Mouse (Mus musculus): ENCODE measurements around the gene Ufc1. TPM values are rescaled to one million over a fixed set of nuclear protein-coding genes. Genes with fewer than 3 reads are reported as not detected.
"Not testable (repeated sequence)": the region's sequence is repeated elsewhere in the genome, so short reads cannot be mapped to it uniquely, and the experiment has no call there.

Gene Ufc1
- total and polyA plus RNA-seq, 3 experiments: 71.4 to 115 (median 98.4) TPM

DNA sequence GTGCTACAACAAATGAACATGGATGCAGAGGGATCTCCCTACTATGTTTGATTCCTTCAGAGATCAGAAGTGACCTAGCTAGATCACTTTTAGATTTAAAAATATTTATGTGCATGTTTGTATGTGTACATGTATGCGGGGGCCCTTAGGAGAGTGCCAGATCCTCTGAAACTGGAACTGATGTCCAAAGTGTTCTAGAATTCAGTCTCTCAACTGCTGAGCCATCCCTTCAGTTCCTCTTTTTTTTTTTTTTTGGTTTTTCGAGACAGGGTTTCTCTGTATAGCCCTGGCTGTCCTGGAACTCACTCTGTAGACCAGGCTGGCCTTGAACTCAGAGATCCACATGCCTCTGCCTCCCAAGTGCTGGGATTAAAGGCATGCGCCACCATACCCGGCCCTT is 31.8 kb upstream of the Ufc1 start:
- Histone ChIP-seq H3K4me2 (ENCODE audit: insufficient read depth, low read depth, poor library complexity, severe bottlenecking) (peak overlapping the region; percentile 98; the same call in 1 of the 2 replicates), H3K4me1 (ENCODE audit: control insufficient read depth in 1 of 2, insufficient read depth in 2 of 2) (peaks cover 13 to 45% of the 10 kb centered on the region in 2 experiments)
- H3K9ac ChIP-seq (ENCODE audit: insufficient read depth, low read depth): not testable (repeated sequence)

DNA sequence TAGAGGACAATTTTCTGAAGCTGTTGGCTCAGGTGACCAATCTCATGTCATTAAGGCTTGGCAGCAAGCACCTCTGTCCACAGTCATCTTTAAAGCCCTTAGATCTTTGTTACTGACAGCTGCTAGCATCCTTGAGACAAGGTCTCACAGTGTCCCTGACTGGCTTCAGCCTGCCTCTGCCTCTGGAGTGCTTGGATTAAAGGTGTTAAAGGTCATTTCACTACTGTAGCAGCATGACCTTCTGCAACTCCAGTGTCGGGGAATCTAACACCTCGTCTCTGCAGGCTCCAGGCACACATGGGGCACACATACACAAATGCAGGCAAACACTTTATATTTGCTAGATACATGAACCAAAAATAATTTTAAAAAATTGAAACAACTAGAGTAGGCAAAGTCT is 30.7 kb upstream of the Ufc1 start:
- DNase-seq (ENCODE audit: extremely low read depth): no peak

More for the DNA sequence above, 31.8 kb upstream of the Ufc1 start:
- H3K4me3 ChIP-seq (replicated peaks in 1 of 3; ENCODE audit: low read depth in 2 of 3, low read length in 2 of 3, poor library complexity in 1 of 3); H3K27me3 ChIP-seq (replicated peaks); dilution Hi-C loops (cut with MboI; ENCODE audit: extremely low pct_ligation_motif_present, extremely low pct_unique_long_range_greater_than_20kb, low sequenced_read_pairs); H3K9me3 ChIP-seq (replicated peaks; ENCODE audit: low read length); in situ Hi-C loops (cut with MboI; ENCODE audit: low pct_ligation_motif_present, low pct_unique_long_range_greater_than_20kb, low sequenced_read_pairs): not testable (repeated sequence)
- H3K27ac ChIP-seq (ENCODE audit: insufficient read depth, low read depth): 0 out of 2 replicates have a peak overlapping the region, but pooled peaks have one; percentile 23
- DNase-seq (ENCODE audit: extremely low read depth): peak; percentile 52
- peaks cover 43% of the 10 kb centered on the region for H3K79me2 ChIP-seq (replicated peaks; ENCODE audit: control insufficient read depth, extremely low read depth, insufficient read depth, poor library complexity, severe bottlenecking)
- peak; percentile 92 for TF ChIP-seq ZNF384 (IDR thresholded peaks at IDR 0.05; ENCODE audit: low read depth, low read length)
- TF ChIP-seq BHLHE40 (IDR thresholded peaks at IDR 0.05; ENCODE audit: low read depth, low read length): 0 out of 2 replicates have a peak, but pooled peaks have one; percentile 29
- TF ChIP-seq IRF4 (IDR thresholded peaks at IDR 0.05; ENCODE audit: low read depth, low read length): peak; percentile 73
- TF ChIP-seq EP300 (IDR thresholded peaks at IDR 0.05; ENCODE audit: low read length): peak; percentile 78
- peaks cover 2 to 27% of the 10 kb centered on the region in 2 experiments for H3K36me3 ChIP-seq (replicated peaks in 1 of 2; ENCODE audit: control insufficient read depth in 1 of 2, insufficient read depth in 1 of 2, low read length in 1 of 2)

DNA sequence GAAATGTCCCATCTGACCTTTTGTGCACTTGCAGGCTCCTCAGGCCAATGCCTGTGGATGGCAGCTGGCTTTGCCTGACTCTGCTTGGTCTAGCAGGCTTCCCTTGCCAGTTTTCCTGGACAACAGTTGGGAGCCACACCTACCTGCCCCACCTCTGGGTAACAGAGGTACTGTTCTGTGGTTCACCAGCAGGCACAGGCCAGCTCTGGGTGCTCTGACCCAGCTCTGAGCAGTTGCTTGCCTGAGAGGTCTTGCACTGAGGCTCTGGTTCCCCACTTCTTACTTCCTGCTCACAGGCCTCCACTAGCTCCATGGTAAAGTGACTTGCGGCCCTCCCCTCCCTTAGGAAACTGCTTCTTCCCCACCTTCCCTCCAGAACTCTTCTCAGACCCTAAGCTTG is 27.2 kb upstream of the Ufc1 start:
- in situ Hi-C loops (cut with MboI; ENCODE audit: low pct_ligation_motif_present, low pct_unique_long_range_greater_than_20kb, low sequenced_read_pairs) (no loop called here), dilution Hi-C loops (cut with MboI; ENCODE audit: extremely low pct_ligation_motif_present, extremely low pct_unique_long_range_greater_than_20kb, low sequenced_read_pairs) (no loop called here)

More for the DNA sequence above, 30.7 kb upstream of the Ufc1 start:
- peaks cover 2 to 24% of the 10 kb centered on the region in 2 experiments for H3K36me3 ChIP-seq (replicated peaks in 1 of 2; ENCODE audit: control insufficient read depth in 1 of 2, insufficient read depth in 1 of 2, low read length in 1 of 2)
- dilution Hi-C loops (cut with MboI; ENCODE audit: extremely low pct_ligation_motif_present, extremely low pct_unique_long_range_greater_than_20kb, low sequenced_read_pairs): no loop called here
- in situ Hi-C loops (cut with MboI; ENCODE audit: low pct_ligation_motif_present, low pct_unique_long_range_greater_than_20kb, low sequenced_read_pairs): no loop called here
- H3K4me2 ChIP-seq (ENCODE audit: insufficient read depth, low read depth, poor library complexity, severe bottlenecking): no peak overlapping the region
- TF ChIP-seq MYC (IDR thresholded peaks at IDR 0.05; ENCODE audit: low read depth, low read length) (no peak), TCF12 (IDR thresholded peaks at IDR 0.05; ENCODE audit: low read depth, low read length) (no peak), PAX5 (IDR thresholded peaks at IDR 0.05; ENCODE audit: low read length) (no peak), RCOR1 (conservative IDR thresholded peaks at IDR 0.05; ENCODE audit: low read depth, low read length) (no peak), POLR2A (IDR thresholded peaks at IDR 0.05; ENCODE audit: low read depth, low read length) (no peak), ZC3H11A (IDR thresholded peaks at IDR 0.05; ENCODE audit: low read depth, low read length) (no peak), CHD1 (IDR thresholded peaks at IDR 0.05; ENCODE audit: low read depth, low read length) (no peak), IRF4 (IDR thresholded peaks at IDR 0.05; ENCODE audit: low read depth, low read length) (no peak), ETS1 (conservative IDR thresholded peaks at IDR 0.05; ENCODE audit: low read depth, low read length) (no peak), EP300 (IDR thresholded peaks at IDR 0.05; ENCODE audit: low read length) (no peak), BHLHE40 (IDR thresholded peaks at IDR 0.05; ENCODE audit: low read depth, low read length) (no peak), UBTF (IDR thresholded peaks at IDR 0.05; ENCODE audit: low read depth, low read length) (no peak), MAX (IDR thresholded peaks at IDR 0.05; ENCODE audit: low read length) (no peak), SMC3 (IDR thresholded peaks at IDR 0.05; ENCODE audit: low read depth, low read length) (no peak)
- peaks cover 8 to 36% of the 10 kb centered on the region in 2 experiments for H3K4me1 ChIP-seq (ENCODE audit: control insufficient read depth in 1 of 2, insufficient read depth in 2 of 2)
- H3K9ac ChIP-seq (ENCODE audit: insufficient read depth, low read depth): no peak overlapping the region
- no peak overlapping the region for H3K4me3 ChIP-seq (replicated peaks in 1 of 3; ENCODE audit: low read depth in 2 of 3, low read length in 2 of 3, poor library complexity in 1 of 3)
- H3K79me2 ChIP-seq (replicated peaks; ENCODE audit: control insufficient read depth, extremely low read depth, insufficient read depth, poor library complexity, severe bottlenecking): peaks cover 35% of the 10 kb centered on the region
- H3K27ac ChIP-seq (ENCODE audit: insufficient read depth, low read depth): no peak overlapping the region
- no peaks in the 10 kb centered on the region for H3K9me3 ChIP-seq (replicated peaks; ENCODE audit: low read length)
- H3K27me3 ChIP-seq (replicated peaks): no peaks in the 10 kb centered on the region

More for the DNA sequence above, 27.2 kb upstream of the Ufc1 start:
- Histone ChIP-seq H3K4me3 (replicated peaks in 1 of 3; ENCODE audit: low read depth in 2 of 3, low read length in 2 of 3, poor library complexity in 1 of 3) (no peak overlapping the region), H3K9ac (ENCODE audit: insufficient read depth, low read depth) (no peak overlapping the region), H3K4me1 (ENCODE audit: control insufficient read depth in 1 of 2, insufficient read depth in 2 of 2) (peaks cover 5 to 24% of the 10 kb centered on the region in 2 experiments; a peak in 3 of 4 replicates), H3K79me2 (replicated peaks; ENCODE audit: control insufficient read depth, extremely low read depth, insufficient read depth, poor library complexity, severe bottlenecking) (peaks cover 12% of the 10 kb centered on the region), H3K36me3 (replicated peaks in 1 of 2; ENCODE audit: control insufficient read depth in 1 of 2, insufficient read depth in 1 of 2, low read length in 1 of 2) (peaks cover 2 to 24% of the 10 kb centered on the region in 2 experiments), H3K9me3 (replicated peaks; ENCODE audit: low read length) (no peaks in the 10 kb centered on the region), H3K4me2 (ENCODE audit: insufficient read depth, low read depth, poor library complexity, severe bottlenecking) (no peak overlapping the region), H3K27ac (ENCODE audit: insufficient read depth, low read depth) (no peak overlapping the region), H3K27me3 (replicated peaks) (no peaks in the 10 kb centered on the region)
- DNase-seq (ENCODE audit: extremely low read depth): no peak
- TF ChIP-seq MAZ (IDR thresholded peaks at IDR 0.05; ENCODE audit: low read depth, low read length): no peak
- TF ChIP-seq KAT2A (IDR thresholded peaks at IDR 0.05; ENCODE audit: insufficient replicate concordance, low read length): no peak
- TF ChIP-seq CTCF (conservative IDR thresholded peaks at IDR 0.05 in 1 of 2, IDR thresholded peaks at IDR 0.05 in 1 of 2; ENCODE audit: low read depth in 2 of 2, low read length in 2 of 2): no peak
- no peak for TF ChIP-seq ZMIZ1 (IDR thresholded peaks at IDR 0.05; ENCODE audit: low read depth, low read length)
- no peak for TF ChIP-seq ZNF384 (IDR thresholded peaks at IDR 0.05; ENCODE audit: low read depth, low read length)
- no peak for TF ChIP-seq MXI1 (IDR thresholded peaks at IDR 0.05; ENCODE audit: low read depth, low read length)
- TF ChIP-seq NRF1 (IDR thresholded peaks at IDR 0.05; ENCODE audit: low read depth, low read length): no peak
- no peak for TF ChIP-seq USF2 (conservative IDR thresholded peaks at IDR 0.05; ENCODE audit: low read depth, low read length)
- no peak for TF ChIP-seq GABPA (IDR thresholded peaks at IDR 0.05; ENCODE audit: insufficient replicate concordance, low read depth, low read length)
- TF ChIP-seq CHD1 (IDR thresholded peaks at IDR 0.05; ENCODE audit: low read depth, low read length): no peak
- no peak for TF ChIP-seq USF1 (IDR thresholded peaks at IDR 0.05; ENCODE audit: low read depth, low read length)
- TF ChIP-seq POLR2A (IDR thresholded peaks at IDR 0.05; ENCODE audit: low read depth, low read length): no peak
